In the genomic region with DNA sequence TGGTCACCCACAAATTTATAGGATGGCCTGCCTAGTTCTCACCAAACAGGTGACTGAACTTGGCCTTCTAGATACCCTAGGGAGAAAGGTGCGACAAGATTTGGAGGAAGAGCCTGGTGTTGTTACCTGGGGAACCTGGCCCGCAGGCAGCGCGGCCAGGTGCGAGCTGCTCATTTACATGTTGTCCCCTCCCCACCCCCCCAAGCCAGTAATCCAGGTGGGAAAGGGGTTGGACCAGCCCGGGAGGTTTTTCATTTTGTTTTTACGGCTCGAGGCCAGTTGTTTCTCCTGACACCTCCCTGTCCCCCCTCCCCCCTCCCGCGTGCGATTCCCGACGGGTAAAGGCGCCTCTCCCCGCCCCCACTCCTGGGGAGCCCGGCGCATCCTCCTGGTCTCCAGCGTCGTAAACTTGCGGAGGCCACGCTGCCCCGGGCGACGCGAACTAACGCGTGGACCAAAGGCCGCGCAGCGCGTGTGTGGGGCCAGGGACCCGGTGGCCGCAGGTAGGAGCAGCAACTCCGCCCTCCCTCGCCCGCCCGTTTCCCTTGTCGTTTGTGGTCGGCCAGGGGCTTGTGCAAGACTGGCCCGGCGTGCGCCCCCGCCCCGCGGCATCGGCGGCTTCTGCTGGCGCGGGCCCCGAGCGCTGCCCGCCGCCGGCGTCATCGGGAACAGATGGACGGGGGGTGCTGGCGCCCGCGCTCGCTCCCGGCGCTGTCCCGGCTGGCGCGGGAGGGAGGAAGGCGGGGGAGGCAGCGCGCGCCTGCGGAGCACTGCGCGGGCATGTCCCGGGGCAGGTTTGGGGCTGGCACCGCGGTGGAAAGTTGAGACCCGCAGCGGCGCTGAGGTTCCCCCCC, we compare ENCODE assay signal across 7 mouse cellular contexts. TPM values are rescaled to one million over a fixed set of nuclear protein-coding genes. Genes with fewer than 3 reads are reported as not detected.
DNase-seq lines count a peak whose midpoint lies in the region; ATAC-seq and TF ChIP-seq lines count a peak whose summit lies in the region.

No protein-coding gene starts in this region.

- TF ChIP-seq CTCF in Patski (IDR thresholded peaks at IDR 0.05): no peak
- TF ChIP-seq CTCF in heart, postnatal 0 days (IDR thresholded peaks at IDR 0.05; ENCODE audit: low read depth): no peak

- TF ChIP-seq EP300 in heart, postnatal 0 days (IDR thresholded peaks at IDR 0.05; ENCODE audit: low read depth): 0 out of 2 replicates have a peak, but pooled peaks have one; percentile 12

- H3K4me3 ChIP-seq in embryonic facial prominence, embryonic 11.5 days (ENCODE audit: low read depth, low read length): peak overlapping the region; percentile 62
- peak overlapping the region; percentile 65 for H3K4me3 ChIP-seq in heart, postnatal 0 days (ENCODE audit: low read depth, low read length)

- DNase-seq in CD4-positive helper T cell, adult 2 months (ENCODE audit: low read depth, low spot score): peak; percentile 65
- DNase-seq in Patski (ENCODE audit: low read depth, low spot score): no peak
- peak; percentile 63 for DNase-seq in embryonic facial prominence, embryonic 11.5 days (ENCODE audit: low spot score)
- DNase-seq in heart, postnatal 0 days (ENCODE audit: low spot score): no peak
- peak; percentile 73 to 78 for DNase-seq in layer of hippocampus, postnatal 10 days (ENCODE audit: low spot score in 2 of 2)
- peak; percentile 54 for DNase-seq in lung, postnatal 25 days (ENCODE audit: low spot score)
- DNase-seq in right cerebral cortex, postnatal 25 days: peak; percentile 86

- peak overlapping the region; percentile 58 for H3K9ac ChIP-seq in embryonic facial prominence, embryonic 11.5 days (replicated peaks; ENCODE audit: low read length)
- peak overlapping the region; percentile 73 for H3K9ac ChIP-seq in heart, postnatal 0 days (replicated peaks; ENCODE audit: low read depth, low read length)

- no peaks in the 10 kb centered on the region for H3K27me3 ChIP-seq in Patski
- H3K27me3 ChIP-seq in embryonic facial prominence, embryonic 11.5 days (ENCODE audit: control insufficient read depth, insufficient read depth, low read length): peaks cover 3% of the 10 kb centered on the region; the same call in 1 of the 2 replicates
- no peaks in the 10 kb centered on the region for H3K27me3 ChIP-seq in heart, postnatal 0 days (ENCODE audit: control insufficient read depth, insufficient read depth, low read length)

- ATAC-seq in Patski: peak; percentile 7
- no peak for ATAC-seq in embryonic facial prominence, embryonic 11.5 days (replicated peaks; ENCODE audit: insufficient number of reproducible peaks, low FRiP score, low TSS enrichment, low read depth)
- ATAC-seq in heart, postnatal 0 days (ENCODE audit: insufficient read depth, low read depth): peak; percentile 9; the same call in 1 of the 2 replicates

- POLR2A ChIA-PET in Patski (lab: Charles Lee): interaction anchor here (0.6 to 1.7 kb wide), 8 partner anchors 28 to 262 kb away, joined by 3 to 6 read pairs (median 4); no protein-coding TSS in a partner anchor

- in situ Hi-C loops in Patski (cut with MboI; ENCODE audit: low pct_unique_long_range_greater_than_20kb): loop anchor here (5.0 kb wide), 1 partner anchor 37 kb away; no protein-coding TSS in a partner anchor

- peak overlapping the region; percentile 98 for H3K4me2 ChIP-seq in embryonic facial prominence, embryonic 11.5 days (ENCODE audit: low read depth, low read length)
- H3K4me2 ChIP-seq in heart, postnatal 0 days (ENCODE audit: low read depth, low read length): peak overlapping the region; percentile 92

- H3K4me1 ChIP-seq in embryonic facial prominence, embryonic 11.5 days (ENCODE audit: control insufficient read depth, insufficient read depth, low read length): peaks cover 61% of the 10 kb centered on the region
- H3K4me1 ChIP-seq in heart, postnatal 0 days (ENCODE audit: control insufficient read depth, insufficient read depth): peaks cover 43% of the 10 kb centered on the region

- no peaks in the 10 kb centered on the region for H3K9me3 ChIP-seq in embryonic facial prominence, embryonic 11.5 days (replicated peaks; ENCODE audit: control insufficient read depth, low read length)
- no peaks in the 10 kb centered on the region for H3K9me3 ChIP-seq in heart, postnatal 0 days (replicated peaks; ENCODE audit: control insufficient read depth, low read length)

- CTCF ChIA-PET in Patski (lab: Charles Lee): interaction anchor here (0.7 to 1.8 kb wide), 20 partner anchors 9 to 247 kb away, joined by 3 to 14 read pairs (median 4); no protein-coding TSS in a partner anchor

- H3K36me3 ChIP-seq in embryonic facial prominence, embryonic 11.5 days (replicated peaks; ENCODE audit: control insufficient read depth, insufficient read depth, low read depth, low read length): no peaks in the 10 kb centered on the region
- H3K36me3 ChIP-seq in heart, postnatal 0 days (replicated peaks; ENCODE audit: control insufficient read depth, insufficient read depth, low read length): no peaks in the 10 kb centered on the region

- H3K27ac ChIP-seq in embryonic facial prominence, embryonic 11.5 days (replicated peaks; ENCODE audit: low read depth, low read length): peak overlapping the region; percentile 59; the same call in 1 of the 2 replicates
- H3K27ac ChIP-seq in heart, postnatal 0 days (ENCODE audit: low read depth): peak overlapping the region; percentile 93

- WGBS in embryonic facial prominence, embryonic 11.5 days: under 1% methylated on average over 79 of the region's 79 CpGs
- under 1% methylated on average over 74 of the region's 79 CpGs for WGBS in heart, postnatal 0 days

RNA-seq across cellular contexts. Expression of gene Gins2, which starts 53.4 kb away (rescaled TPM):
- 28.6 TPM for polyA plus RNA-seq in Patski (2021)
- polyA plus RNA-seq in embryonic facial prominence, embryonic 11.5 days (2014; fragmentation: Nextera tagmentation; extraction: Ambion mirVana): 127 and 132 TPM in 2 replicates
- total RNA-seq in heart, postnatal 0 days (2014; rRNA removed; ENCODE audit: low replicate concordance): 29.8 and 52.1 TPM in 2 replicates
- polyA plus RNA-seq in heart, postnatal 0 days (2015; fragmentation: Nextera tagmentation; extraction: Ambion mirVana): 19.3 and 23.8 TPM in 2 replicates
- 1 to 10 TPM; 2.5 to 4.2 TPM for total RNA-seq in layer of hippocampus, postnatal 10 days (2021)

Comparison
In these comparisons a context has a peak if more than half of its experiments do, and no peak if none do; other contexts are left out.
1. DNase-seq: peak in CD4-positive helper T cell, adult 2 months (single experiment), embryonic facial prominence, embryonic 11.5 days (single experiment), layer of hippocampus, postnatal 10 days (2 of 2), lung, postnatal 25 days (single experiment) and right cerebral cortex, postnatal 25 days (single experiment); none in Patski (single experiment) and heart, postnatal 0 days (single experiment).